Mouse (Mus musculus): ENCODE results near the gene Wnt7b. TPM values are rescaled to one million over a fixed set of nuclear protein-coding genes. Genes with fewer than 3 reads are reported as not detected.

Gene Wnt7b
- polyA plus RNA-seq, 1 experiment from 2014 or later, result 130 TPM

- Histone ChIP-seq H3K4me1 (peaks cover 16% of the 10 kb centered on the region), H3K9ac (no peak overlapping the region), H3K27ac (peak overlapping the region; percentile 46; the same call in 1 of the 2 replicates), H3K36me3 (replicated peaks) (peaks cover 25% of the 10 kb centered on the region; the same call in 1 of the 2 replicates), H3K27me3 (no peaks in the 10 kb centered on the region; the same call in 1 of the 2 replicates), H3K9me3 (no peaks in the 10 kb centered on the region), H3K4me3 (replicated peaks) (no peak overlapping the region), H3K4me2 (no peak overlapping the region)
- ATAC-seq (ENCODE audit: low FRiP score), result no peak
- WGBS, result 84% methylated on average over 11 of the region's 11 CpGs
Observed at GRCm38 (mm10) chr15:85560830-85561229, 21.4 kb downstream of the Wnt7b start.

GRCm38 (mm10) chr15:85558840-85559540 is 23.3 kb downstream of the Wnt7b start:
- no peak overlapping the region for H3K27ac ChIP-seq
- H3K4me1 ChIP-seq, result 0 out of 2 replicates have a peak, but pooled peaks cover 4% of the 10 kb centered on the region
- peaks cover 28% of the 10 kb centered on the region; the same call in 1 of the 2 replicates for H3K36me3 ChIP-seq (replicated peaks)
- no peak overlapping the region for H3K9ac ChIP-seq
- 93% methylated on average over 25 of the region's 25 CpGs for WGBS
- ATAC-seq (ENCODE audit: low FRiP score), result no peak
- H3K4me2 ChIP-seq, result no peak overlapping the region
- no peaks in the 10 kb centered on the region for H3K9me3 ChIP-seq
- H3K4me3 ChIP-seq (replicated peaks), result no peak overlapping the region
- no peaks in the 10 kb centered on the region; the same call in 1 of the 2 replicates for H3K27me3 ChIP-seq

- Histone ChIP-seq H3K4me1 (peaks cover 4% of the 10 kb centered on the region; the same call in 1 of the 2 replicates), H3K27ac (no peak overlapping the region), H3K4me3 (replicated peaks) (no peak overlapping the region), H3K36me3 (replicated peaks) (peaks cover 29% of the 10 kb centered on the region), H3K4me2 (no peak overlapping the region), H3K9ac (no peak overlapping the region), H3K9me3 (no peaks in the 10 kb centered on the region), H3K27me3 (no peaks in the 10 kb centered on the region; the same call in 1 of the 2 replicates)
- no peak for ATAC-seq (ENCODE audit: low FRiP score)
- WGBS, result 75% methylated on average over 10 of the region's 10 CpGs
Observed at GRCm38 (mm10) chr15:85555799-85556198, 26.5 kb downstream of the Wnt7b start.

- peaks cover 21% of the 10 kb centered on the region for H3K36me3 ChIP-seq (replicated peaks)
- H3K4me2 ChIP-seq, result no peak overlapping the region
- no peak for ATAC-seq (ENCODE audit: low FRiP score)
- H3K4me3 ChIP-seq (replicated peaks), result no peak overlapping the region
- H3K27ac ChIP-seq, result no peak overlapping the region
- no peak overlapping the region for H3K9ac ChIP-seq
- H3K9me3 ChIP-seq, result no peaks in the 10 kb centered on the region
- no peaks in the 10 kb centered on the region; the same call in 1 of the 2 replicates for H3K27me3 ChIP-seq
- H3K4me1 ChIP-seq, result peaks cover 4% of the 10 kb centered on the region; the same call in 1 of the 2 replicates
- 87% methylated on average over 11 of the region's 11 CpGs for WGBS
Observed at GRCm38 (mm10) chr15:85553421-85553820, 28.9 kb downstream of the Wnt7b start.

DNA sequence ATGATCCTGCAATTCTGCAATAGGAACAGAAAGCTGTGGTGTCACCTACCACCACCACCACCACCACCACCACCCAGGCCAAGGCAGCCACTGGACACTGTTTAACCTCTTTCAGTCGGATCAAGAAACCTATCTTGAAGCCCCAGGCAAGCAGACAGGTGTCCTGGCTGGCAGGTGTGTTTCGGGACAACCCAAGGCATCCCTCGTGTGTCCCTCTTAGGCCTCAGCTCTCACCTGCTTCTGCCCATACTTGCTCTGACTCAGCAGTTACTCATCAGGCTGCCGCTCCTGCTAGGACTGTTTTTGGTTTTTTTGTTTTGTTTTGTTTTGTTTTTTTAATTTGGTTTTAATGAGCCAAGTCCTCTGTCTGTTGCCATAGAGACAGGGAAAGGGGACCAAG is 35.8 kb downstream of the Wnt7b start:
- Histone ChIP-seq H3K27ac (no peak overlapping the region), H3K9ac (no peak overlapping the region), H3K36me3 (replicated peaks) (peaks cover 16% of the 10 kb centered on the region), H3K9me3 (no peaks in the 10 kb centered on the region), H3K4me1 (peaks cover 4% of the 10 kb centered on the region), H3K4me3 (replicated peaks) (no peak overlapping the region), H3K4me2 (no peak overlapping the region), H3K27me3 (no peaks in the 10 kb centered on the region)
- no peak for ATAC-seq (ENCODE audit: low FRiP score)
- 65% methylated on average over 4 of the region's 4 CpGs for WGBS

DNA sequence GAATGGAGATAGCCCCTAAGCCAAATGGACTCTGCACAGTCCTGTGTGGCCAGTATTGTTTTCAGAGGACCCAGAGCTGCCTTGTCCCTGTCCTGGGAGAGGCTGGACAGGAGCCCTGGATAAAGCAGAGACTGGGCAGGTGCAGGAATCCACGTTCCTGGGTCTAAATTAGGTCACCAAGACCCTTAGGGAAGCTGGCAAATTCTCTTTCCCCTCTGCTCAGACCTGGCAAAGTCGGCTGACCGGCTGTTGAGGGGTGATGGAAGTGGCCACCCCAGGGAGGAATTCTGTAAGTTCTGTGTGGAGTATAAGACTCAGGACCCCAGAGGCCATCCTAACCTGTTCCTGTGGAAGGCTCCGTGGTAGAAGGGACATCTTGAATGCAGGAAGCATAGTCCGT is 36.9 kb downstream of the Wnt7b start:
- no peak overlapping the region for H3K9ac ChIP-seq
- H3K36me3 ChIP-seq (replicated peaks), result peaks cover 24% of the 10 kb centered on the region; the same call in 1 of the 2 replicates
- no peaks in the 10 kb centered on the region for H3K27me3 ChIP-seq
- no peak overlapping the region for H3K4me2 ChIP-seq
- ATAC-seq (ENCODE audit: low FRiP score), result no peak
- 87% methylated on average over 5 of the region's 5 CpGs for WGBS
- no peak overlapping the region for H3K4me3 ChIP-seq (replicated peaks)
- H3K27ac ChIP-seq, result no peak overlapping the region
- peaks cover 4% of the 10 kb centered on the region for H3K4me1 ChIP-seq
- H3K9me3 ChIP-seq, result no peaks in the 10 kb centered on the region

GRCm38 (mm10) chr15:85538170-85538569 is 44.1 kb downstream of the Wnt7b start:
- WGBS, result 72% methylated on average over 11 of the region's 11 CpGs
- Histone ChIP-seq H3K36me3 (replicated peaks) (peaks cover 70% of the 10 kb centered on the region), H3K4me1 (peaks cover 3% of the 10 kb centered on the region), H3K9me3 (no peaks in the 10 kb centered on the region), H3K9ac (no peak overlapping the region), H3K27me3 (no peaks in the 10 kb centered on the region), H3K4me3 (replicated peaks) (no peak overlapping the region), H3K27ac (peak overlapping the region; percentile 9; the same call in 1 of the 2 replicates), H3K4me2 (no peak overlapping the region)
- no peak for ATAC-seq (ENCODE audit: low FRiP score)

GRCm38 (mm10) chr15:85537151-85537550 is 45.1 kb downstream of the Wnt7b start:
- Histone ChIP-seq H3K9ac (no peak overlapping the region), H3K27me3 (no peaks in the 10 kb centered on the region), H3K4me2 (no peak overlapping the region), H3K9me3 (no peaks in the 10 kb centered on the region), H3K4me3 (replicated peaks) (no peak overlapping the region), H3K4me1 (peaks cover 3% of the 10 kb centered on the region), H3K36me3 (replicated peaks) (peaks cover 66% of the 10 kb centered on the region), H3K27ac (no peak overlapping the region)
- no peak for ATAC-seq (ENCODE audit: low FRiP score)
- 89% methylated on average over 25 of the region's 25 CpGs for WGBS

DNA sequence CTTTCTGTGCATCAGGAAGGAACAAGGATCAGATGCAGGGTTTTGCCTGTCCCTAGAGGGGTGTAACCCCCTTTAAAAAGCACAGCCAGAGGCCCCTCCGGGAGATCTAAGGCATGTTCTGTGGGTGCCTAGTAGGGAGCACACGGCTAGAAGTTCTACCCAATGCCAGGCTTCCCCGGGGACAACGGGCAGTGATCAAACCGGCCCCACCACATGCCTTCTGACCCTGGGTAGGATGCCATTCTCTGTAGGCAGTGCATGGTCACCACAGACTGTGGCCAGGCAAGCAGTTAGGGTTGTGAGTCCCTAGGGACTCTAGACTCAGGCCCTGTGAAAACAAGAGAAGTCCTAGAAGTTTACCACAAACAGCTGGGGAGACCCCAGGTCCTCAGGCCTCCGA is 47.6 kb downstream of the Wnt7b start:
- Histone ChIP-seq H3K27ac (no peak overlapping the region), H3K4me1 (peaks cover 3% of the 10 kb centered on the region), H3K36me3 (replicated peaks) (peaks cover 49% of the 10 kb centered on the region), H3K4me2 (no peak overlapping the region), H3K4me3 (replicated peaks) (no peak overlapping the region), H3K9me3 (no peaks in the 10 kb centered on the region), H3K27me3 (no peaks in the 10 kb centered on the region), H3K9ac (no peak overlapping the region)
- WGBS, result 92% methylated on average over 6 of the region's 6 CpGs
- ATAC-seq (ENCODE audit: low FRiP score), result no peak

DNA sequence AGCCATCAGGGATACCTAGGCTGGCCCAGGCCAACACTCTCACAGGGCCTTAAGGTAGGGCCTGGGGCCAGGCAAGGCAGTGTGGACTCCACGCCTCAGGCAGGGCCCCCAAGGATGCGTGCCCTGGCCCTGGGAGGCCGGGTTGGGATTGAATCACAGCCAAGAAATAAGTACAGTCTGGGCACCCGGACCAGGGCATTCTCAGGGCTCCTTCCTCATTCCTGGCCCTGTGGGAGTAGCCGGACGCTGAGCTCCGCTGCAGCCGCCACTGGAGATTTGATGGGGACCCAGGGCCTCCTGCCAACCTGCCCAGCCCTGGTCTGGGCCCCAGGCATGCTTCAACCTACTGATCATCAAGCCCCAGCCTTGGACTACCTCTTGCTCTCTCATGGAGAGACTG is 48.1 kb downstream of the Wnt7b start:
- Histone ChIP-seq H3K27ac (no peak overlapping the region), H3K9me3 (no peaks in the 10 kb centered on the region), H3K9ac (no peak overlapping the region), H3K4me3 (replicated peaks) (no peak overlapping the region), H3K27me3 (no peaks in the 10 kb centered on the region), H3K4me2 (no peak overlapping the region), H3K36me3 (replicated peaks) (peaks cover 49% of the 10 kb centered on the region), H3K4me1 (peaks cover 3% of the 10 kb centered on the region)
- WGBS, result 88% methylated on average over 8 of the region's 8 CpGs
- no peak for ATAC-seq (ENCODE audit: low FRiP score)

- H3K27me3 ChIP-seq, result no peaks in the 10 kb centered on the region
- ATAC-seq (ENCODE audit: low FRiP score), result no peak
- no peak overlapping the region for H3K4me2 ChIP-seq
- no peak overlapping the region for H3K9ac ChIP-seq
- no peaks in the 10 kb centered on the region for H3K9me3 ChIP-seq
- peaks cover 40% of the 10 kb centered on the region for H3K36me3 ChIP-seq (replicated peaks)
- no peak overlapping the region for H3K4me3 ChIP-seq (replicated peaks)
- H3K4me1 ChIP-seq, result no peaks in the 10 kb centered on the region; the same call in 1 of the 2 replicates
- 87% methylated on average over 3 of the region's 3 CpGs for WGBS
- H3K27ac ChIP-seq, result no peak overlapping the region
Observed at GRCm38 (mm10) chr15:85532063-85532462, 50.2 kb downstream of the Wnt7b start.

DNA sequence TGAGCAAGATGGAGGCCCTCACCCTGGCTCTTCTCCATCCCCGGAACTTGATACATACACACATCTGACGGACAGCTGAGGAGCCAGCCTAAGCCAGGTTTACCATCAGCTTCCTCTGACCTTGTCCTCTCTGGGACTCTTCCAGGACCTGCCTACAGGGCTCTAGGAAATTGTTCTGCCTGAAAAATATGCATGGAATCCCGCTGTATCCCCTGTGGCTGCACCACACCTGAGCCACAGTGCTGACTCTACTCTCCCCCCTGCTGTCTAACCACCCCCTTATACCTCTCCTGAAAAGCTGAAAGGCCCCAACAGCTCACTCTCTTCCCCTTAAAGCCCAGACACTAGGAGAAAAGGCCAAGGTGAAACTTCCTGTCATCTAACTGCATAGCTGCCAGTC is 52.4 kb downstream of the Wnt7b start:
- Histone ChIP-seq H3K4me1 (peaks cover 8% of the 10 kb centered on the region), H3K4me3 (replicated peaks) (no peak overlapping the region), H3K9ac (no peak overlapping the region), H3K27ac (no peak overlapping the region), H3K9me3 (no peaks in the 10 kb centered on the region), H3K4me2 (no peak overlapping the region), H3K36me3 (replicated peaks) (peaks cover 19% of the 10 kb centered on the region), H3K27me3 (no peaks in the 10 kb centered on the region)
- 75% methylated on average over 3 of the region's 3 CpGs for WGBS
- ATAC-seq (ENCODE audit: low FRiP score), result no peak

Data from forebrain, embryonic 12.5 days (tissue).